Mouse (Mus musculus) testis, adult 2 months (tissue): ENCODE data around the gene Snrpg. TPM values are rescaled to one million over a fixed set of nuclear protein-coding genes. Genes with fewer than 3 reads are reported as not detected.

Source experiments
- H3K27ac ChIP-seq: fragments of 200-500 bp; 2 replicates; pipeline ENCODE4 v1.5.1; 2012; ENCODE audit warnings: low read depth, low read length; ENCODE audit not compliant: control insufficient read depth, insufficient read depth
- H3K27me3 ChIP-seq: fragments of 200-500 bp; 2 replicates; pipeline ENCODE4 v1.6.1; 2012; ENCODE audit warnings: mild to moderate bottlenecking, low read length, moderate library complexity; ENCODE audit not compliant: control insufficient read depth, insufficient read depth
- H3K36me3 ChIP-seq: fragments of 200-500 bp; 2 replicates; pipeline ENCODE4 v1.6.1; 2012; ENCODE audit warnings: mild to moderate bottlenecking, low read length; ENCODE audit not compliant: control insufficient read depth, insufficient read depth
- H3K4me1 ChIP-seq: fragments of 200-500 bp; 2 replicates; pipeline ENCODE4 v1.6.1; 2012; ENCODE audit warnings: low read length; ENCODE audit not compliant: control insufficient read depth, insufficient read depth
- H3K4me3 ChIP-seq: fragments of 200-500 bp; 2 replicates; pipeline ENCODE4 v1.5.1; 2012; ENCODE audit warnings: low read depth, mild to moderate bottlenecking, low read length, moderate library complexity, mixed read lengths; ENCODE audit not compliant: control insufficient read depth
- CTCF ChIP-seq: fragments of 200-500 bp; IDR thresholded peaks from 2 replicates; pipeline ENCODE4 v1.5.1; 2012; ENCODE audit warnings: low read depth, mild to moderate bottlenecking, inconsistent platforms, low read length, moderate library complexity; ENCODE audit not compliant: control insufficient read depth, insufficient read depth, insufficient replicate concordance
- POLR2A ChIP-seq: fragments of 200-500 bp; IDR thresholded peaks from 2 replicates; pipeline ENCODE4 v1.6.1; 2012; ENCODE audit warnings: low read depth, mild to moderate bottlenecking, inconsistent platforms, low read length, moderate library complexity; ENCODE audit not compliant: control insufficient read depth
- polyA plus RNA-seq: library from polyadenylated mRNA; depleted of rRNA; stranded (reverse); fragments of >200 nt; gene quantifications from 2 replicates; pipeline ENCODE4 v1.2.3, GENCODE M21; 2012

The Snrpg gene
- polyA plus RNA-seq, 1 experiment: 68.3 TPM

DNA sequence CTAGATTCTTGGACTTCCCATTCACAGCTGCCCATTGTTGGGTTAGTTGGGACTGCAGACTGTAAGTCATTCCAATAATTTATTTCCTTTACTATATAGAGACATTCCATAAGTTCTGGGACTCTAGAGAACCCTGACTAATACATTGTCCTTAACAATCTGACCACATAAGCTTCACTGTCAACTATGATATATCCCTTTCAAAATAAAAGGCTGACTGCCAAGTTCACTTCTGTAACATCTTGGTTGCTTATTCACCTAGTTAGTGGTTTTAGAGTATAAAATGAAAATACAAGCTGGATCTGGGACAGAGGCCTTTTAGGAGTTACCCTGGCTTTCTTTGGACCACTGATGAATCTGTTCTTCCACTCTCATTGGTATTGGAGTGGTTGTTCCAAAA lies 11.4 kb downstream of the Snrpg start:
- Histone ChIP-seq H3K27ac (no peak overlapping the region), H3K4me1 (no peaks in the 10 kb centered on the region; the same call in 1 of the 2 replicates), H3K27me3 (no peaks in the 10 kb centered on the region), H3K4me3 (no peak overlapping the region), H3K36me3 (no peaks in the 10 kb centered on the region)
- TF ChIP-seq POLR2A: no peak
- TF ChIP-seq CTCF: no peak

DNA sequence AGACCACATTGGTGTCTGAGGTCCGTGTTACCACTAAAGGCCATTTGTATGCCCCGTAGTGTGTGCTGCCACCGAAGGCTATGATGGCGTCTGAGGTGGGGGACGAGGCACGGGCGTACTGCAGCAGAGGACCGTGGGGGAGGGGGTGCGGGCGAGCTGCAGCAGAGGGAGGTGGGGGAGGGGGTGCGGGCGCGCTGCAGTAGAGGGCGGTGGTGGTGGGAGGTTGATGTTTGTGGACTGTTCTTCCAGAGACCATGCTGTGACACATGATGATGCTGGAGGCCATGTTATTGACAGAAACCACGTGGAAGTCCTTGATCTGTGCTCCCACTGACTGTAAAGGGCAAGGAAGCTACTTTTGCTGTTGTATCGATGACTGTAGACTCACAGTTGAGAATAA lies 12.3 kb downstream of the Snrpg start:
- no peaks in the 10 kb centered on the region for H3K36me3 ChIP-seq
- no peaks in the 10 kb centered on the region for H3K27me3 ChIP-seq
- TF ChIP-seq POLR2A (no peak), CTCF (no peak)

DNA sequence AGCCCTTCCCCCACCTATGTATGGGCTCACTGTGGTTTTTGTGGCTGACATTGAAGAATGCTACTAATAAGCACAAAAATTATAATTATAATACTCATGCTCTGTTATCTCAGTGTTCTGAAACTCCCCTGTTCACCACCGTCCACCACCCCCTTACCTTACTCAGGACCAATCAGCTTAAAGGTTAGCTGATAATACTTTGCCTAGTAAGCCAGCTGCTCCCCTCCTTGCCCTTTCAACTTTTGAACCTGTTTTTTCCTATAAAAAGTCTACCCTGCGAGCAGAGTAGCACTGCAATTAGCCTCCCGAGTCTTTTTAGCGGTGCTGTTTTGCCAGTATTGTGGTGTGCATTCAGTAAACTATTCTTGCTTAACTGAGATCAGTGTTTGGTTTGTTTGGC lies 13.6 kb downstream of the Snrpg start:
- no peaks in the 10 kb centered on the region for H3K27me3 ChIP-seq
- H3K27ac ChIP-seq: no peak overlapping the region
- H3K36me3 ChIP-seq: no peaks in the 10 kb centered on the region
- TF ChIP-seq CTCF (no peak), POLR2A (no peak)
- no peak overlapping the region for H3K4me3 ChIP-seq
- no peaks in the 10 kb centered on the region; the same call in 1 of the 2 replicates for H3K4me1 ChIP-seq

More for the DNA sequence above, 12.3 kb downstream of the Snrpg start:
- Histone ChIP-seq H3K27ac (no peak overlapping the region), H3K4me3 (no peak overlapping the region), H3K4me1 (no peaks in the 10 kb centered on the region; the same call in 1 of the 2 replicates)

DNA sequence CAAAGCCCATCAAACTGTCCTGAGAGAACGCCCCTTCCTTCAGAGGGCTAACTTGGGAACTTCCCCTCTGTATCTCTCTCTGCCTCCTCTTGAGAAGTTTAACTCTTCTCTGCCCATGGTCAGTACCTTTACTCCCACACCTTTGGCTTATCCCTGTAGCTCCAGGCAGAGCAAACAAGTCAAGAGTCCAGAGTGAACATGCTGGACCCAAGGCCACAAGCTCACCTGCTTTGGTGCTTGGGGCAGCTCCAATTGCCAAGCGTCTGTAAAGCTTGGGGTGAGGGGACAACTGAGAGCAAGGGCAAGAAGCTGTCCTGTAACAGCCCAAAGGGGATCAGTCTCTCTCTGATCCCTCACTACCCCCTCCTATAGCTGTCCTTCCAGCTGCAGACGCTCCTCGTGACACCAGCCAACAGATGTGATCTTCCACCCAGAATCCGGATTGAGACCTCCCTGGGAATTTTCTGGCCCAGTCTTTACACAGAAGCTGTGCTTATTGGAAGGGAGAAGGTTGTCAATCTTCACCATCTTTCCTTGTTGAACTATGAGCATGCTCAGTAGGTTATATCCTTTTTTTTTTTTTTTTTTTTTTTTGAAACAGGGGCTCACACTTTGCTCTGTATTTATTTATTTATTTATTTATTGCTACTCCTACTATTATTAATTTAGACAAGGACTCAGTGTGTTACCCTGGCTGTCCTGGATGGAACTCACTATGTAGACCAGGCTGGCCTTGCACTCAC lies 14.4 kb downstream of the Snrpg start:
- Histone ChIP-seq H3K27ac (no peak overlapping the region), H3K4me1 (no peaks in the 10 kb centered on the region; the same call in 1 of the 2 replicates), H3K27me3 (no peaks in the 10 kb centered on the region), H3K4me3 (no peak overlapping the region), H3K36me3 (no peaks in the 10 kb centered on the region)
- TF ChIP-seq CTCF (no peak), POLR2A (no peak)

DNA sequence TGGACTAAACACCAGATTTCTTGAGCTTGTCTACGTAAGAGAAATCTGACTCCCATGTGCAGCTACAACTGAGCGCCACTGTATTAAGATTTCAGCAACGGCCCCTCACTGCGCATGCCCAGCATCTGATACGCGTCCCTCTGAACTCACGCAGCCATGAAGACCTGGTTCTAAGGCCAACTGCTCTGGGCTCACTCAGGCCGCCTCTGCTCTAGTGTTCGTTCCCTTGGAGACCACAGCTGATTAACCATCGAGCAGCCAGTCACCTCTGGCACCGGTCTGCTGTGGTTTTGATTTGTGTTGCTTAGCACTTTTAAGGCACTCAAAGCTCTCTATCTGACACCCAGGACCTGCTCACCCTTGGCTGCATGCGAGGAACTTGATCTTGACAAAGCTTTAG lies 16.2 kb downstream of the Snrpg start:
- no peak for TF ChIP-seq CTCF
- TF ChIP-seq POLR2A: no peak
- Histone ChIP-seq H3K27me3 (no peaks in the 10 kb centered on the region), H3K4me3 (no peak overlapping the region), H3K27ac (0 out of 2 replicates have a peak overlapping the region, but pooled peaks have one; percentile 17), H3K4me1 (no peaks in the 10 kb centered on the region; the same call in 1 of the 2 replicates), H3K36me3 (no peaks in the 10 kb centered on the region)

DNA sequence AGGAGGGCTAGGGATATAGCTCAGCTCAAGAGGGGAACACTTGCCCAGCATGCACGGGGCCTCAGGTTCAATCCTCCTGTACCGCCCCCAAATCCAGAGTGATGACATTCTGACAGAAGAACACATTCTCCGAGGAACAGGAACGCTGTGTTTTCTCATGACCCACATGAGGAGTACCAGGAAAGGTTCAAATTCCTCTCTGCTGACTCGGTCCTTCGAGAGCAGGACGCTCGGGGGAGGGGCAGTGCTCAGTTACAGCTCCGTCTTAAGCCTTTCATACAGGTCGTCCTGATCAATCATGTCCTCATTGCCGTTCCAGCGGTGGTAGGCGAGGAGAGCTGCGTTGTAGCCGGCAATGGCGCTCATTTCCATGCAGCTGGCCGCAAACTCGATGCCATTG lies 17.4 kb downstream of the Snrpg start:
- H3K36me3 ChIP-seq: no peaks in the 10 kb centered on the region
- TF ChIP-seq CTCF (no peak), POLR2A (no peak)
- no peaks in the 10 kb centered on the region; the same call in 1 of the 2 replicates for H3K4me1 ChIP-seq
- no peak overlapping the region for H3K4me3 ChIP-seq
- no peaks in the 10 kb centered on the region for H3K27me3 ChIP-seq
- no peak overlapping the region for H3K27ac ChIP-seq

DNA sequence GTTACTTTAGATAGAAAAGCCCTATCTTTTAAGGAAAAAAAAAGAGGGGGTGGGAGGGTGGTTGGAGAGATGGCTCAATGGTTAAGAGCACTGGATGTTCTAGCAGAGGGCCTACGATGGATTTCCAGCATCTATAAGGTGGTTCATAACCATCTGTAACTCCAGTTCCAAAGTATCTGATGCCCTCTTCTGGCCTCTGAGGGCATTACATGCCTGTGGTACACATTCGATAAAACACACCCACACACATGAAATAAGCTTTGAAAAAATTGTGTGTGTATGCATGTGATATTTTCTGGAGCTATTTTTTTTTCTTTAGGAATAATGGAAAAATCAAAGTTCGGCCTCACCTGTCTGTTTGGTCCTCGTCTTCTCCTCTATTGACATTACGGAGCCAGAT lies 20.2 kb downstream of the Snrpg start:
- no peak overlapping the region for H3K4me3 ChIP-seq
- TF ChIP-seq CTCF (no peak), POLR2A (no peak)
- no peak overlapping the region for H3K27ac ChIP-seq
- H3K36me3 ChIP-seq: no peaks in the 10 kb centered on the region
- H3K4me1 ChIP-seq: peaks cover 3% of the 10 kb centered on the region; the same call in 1 of the 2 replicates
- no peaks in the 10 kb centered on the region for H3K27me3 ChIP-seq

DNA sequence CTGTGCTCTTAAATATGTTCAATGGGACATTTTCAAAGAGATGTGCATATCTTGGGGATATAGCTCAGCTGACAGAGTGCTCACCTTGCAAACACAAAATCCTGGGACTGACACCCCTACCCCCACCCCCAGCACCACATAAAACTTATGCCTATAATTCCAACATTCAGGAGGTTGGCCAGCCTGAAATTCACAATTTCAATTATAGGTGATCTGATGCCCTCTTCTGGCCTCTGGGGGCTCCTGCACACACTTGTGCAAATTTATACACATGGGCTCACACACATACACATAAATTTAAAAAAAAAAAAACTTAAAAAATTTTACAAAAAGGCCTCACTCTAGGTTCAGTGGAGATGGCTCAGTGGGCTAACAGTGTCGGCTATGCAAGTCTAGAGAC lies 22.1 kb downstream of the Snrpg start:
- Histone ChIP-seq H3K4me3 (no peak overlapping the region), H3K27ac (no peak overlapping the region), H3K36me3 (no peaks in the 10 kb centered on the region), H3K4me1 (peaks cover 5% of the 10 kb centered on the region), H3K27me3 (no peaks in the 10 kb centered on the region)
- TF ChIP-seq POLR2A (no peak), CTCF (no peak)
